Mouse (Mus musculus): Measurements from ENCODE around the gene Tomm20.

The Tomm20 gene

GRCm38 (mm10) chr8:126951900-126952636 lies 6.4 kb upstream of the Tomm20 start:
- DNase-seq = no peak

DNA sequence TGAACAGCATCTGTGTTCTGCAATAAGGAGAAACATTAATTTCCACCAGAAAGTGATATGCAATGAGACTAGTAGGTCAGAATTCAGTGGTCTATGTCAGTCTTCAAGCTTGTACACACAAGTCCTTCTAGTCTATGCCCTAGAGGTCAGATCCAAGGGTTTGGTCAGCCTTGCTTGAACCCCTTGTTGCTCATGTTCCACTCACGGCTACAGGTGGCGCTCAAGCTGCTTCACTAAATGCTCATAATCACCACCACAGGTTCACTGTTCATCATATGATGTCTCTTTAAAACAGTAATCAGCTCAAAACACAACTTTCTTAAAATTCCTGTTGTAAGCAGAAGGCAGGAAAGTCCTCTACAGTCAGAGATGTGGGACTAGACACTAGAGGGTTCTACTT lies 3.9 kb upstream of the Tomm20 start:
- DNase-seq = no peak

DNA sequence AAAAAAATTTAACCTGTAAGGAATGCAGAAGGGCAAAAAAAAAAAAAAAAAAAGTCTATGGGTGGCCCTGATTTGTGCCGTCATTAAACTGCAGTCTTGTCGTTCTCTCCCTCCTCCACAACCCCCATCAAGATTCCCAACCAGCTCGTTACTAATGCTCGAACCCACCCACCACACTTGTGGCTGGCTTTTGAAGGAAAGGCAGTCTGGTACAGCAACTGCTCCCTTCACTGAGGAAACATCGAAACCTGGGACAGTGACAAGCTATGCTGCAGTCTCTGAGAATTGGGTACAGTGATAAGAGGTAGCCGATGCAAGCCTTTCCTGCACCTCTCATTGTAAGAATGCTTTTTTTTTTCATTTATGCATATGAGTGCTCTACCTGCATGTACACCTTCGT lies 800 bp upstream of the Tomm20 start:
- DNase-seq = no peak

GRCm38 (mm10) chr8:126944781-126945691 lies 608 bp downstream of the Tomm20 start:
- DNase-seq = peak; percentile 38

DNA sequence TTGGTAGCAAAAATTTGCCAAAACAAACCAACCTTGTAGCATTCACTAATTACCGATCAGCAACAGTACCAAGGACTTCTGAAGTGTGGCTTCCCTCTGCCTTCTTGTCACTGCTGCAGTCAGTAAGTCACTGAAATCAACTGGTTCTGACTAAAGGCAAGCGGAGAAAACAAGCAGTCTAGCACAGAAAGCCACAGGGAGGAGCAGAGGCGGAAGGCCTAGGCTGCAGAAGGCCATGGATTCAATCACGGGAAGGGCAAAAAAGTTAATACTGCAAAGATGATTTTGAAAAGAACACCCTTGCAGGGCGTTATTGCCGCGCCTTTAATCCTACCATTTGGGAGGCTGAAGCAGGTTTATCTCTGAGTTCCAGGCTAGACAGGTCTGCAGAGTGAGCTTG lies 2.1 kb downstream of the Tomm20 start:
- DNase-seq = no peak

GRCm38 (mm10) chr8:126937337-126937736 lies 8.3 kb downstream of the Tomm20 start:
- no peak for DNase-seq

DNA sequence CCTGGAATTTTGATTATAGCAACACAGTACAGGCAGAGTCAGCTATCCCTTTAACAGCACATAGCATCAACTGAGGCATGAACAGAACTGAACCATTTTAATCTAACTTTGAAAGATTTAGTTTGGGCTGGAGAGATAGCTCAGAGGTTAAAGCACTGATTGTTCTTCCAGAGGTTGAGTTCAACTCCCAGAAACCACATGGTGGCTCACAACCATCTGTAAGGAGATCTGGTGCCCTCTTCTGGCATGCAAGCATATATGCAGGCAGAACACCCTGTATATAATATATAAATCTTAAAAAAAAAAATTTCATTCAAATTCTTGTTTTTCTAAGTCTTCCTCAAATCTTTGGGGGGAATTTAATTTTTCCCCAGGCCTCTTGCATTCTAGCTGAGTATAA lies 9.7 kb downstream of the Tomm20 start:
- DNase-seq = no peak

GRCm38 (mm10) chr8:126935387-126935786 lies 10.3 kb downstream of the Tomm20 start:
- DNase-seq = no peak

GRCm38 (mm10) chr8:126932656-126933055 lies 13.0 kb downstream of the Tomm20 start:
- DNase-seq = no peak

DNA sequence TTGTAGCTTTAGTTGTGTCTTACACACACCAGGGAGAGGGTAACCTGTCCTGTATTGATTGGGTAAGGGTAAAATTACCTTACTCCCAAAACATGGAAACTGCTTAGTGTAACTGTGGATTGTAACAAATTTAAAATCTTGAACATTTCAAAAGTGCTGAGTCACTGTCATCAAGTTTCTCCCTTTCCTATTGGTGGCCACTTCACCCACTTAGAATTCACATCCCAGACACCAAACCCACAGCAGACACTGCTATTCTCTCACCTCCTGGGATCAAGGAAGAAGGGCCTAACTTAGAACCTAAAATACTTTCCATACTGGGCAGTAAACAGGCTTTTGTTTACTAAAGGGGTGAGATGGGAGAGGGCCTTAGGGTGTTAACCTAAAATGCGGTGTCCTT lies 13.4 kb downstream of the Tomm20 start:
- DNase-seq = no peak

GRCm38 (mm10) chr8:126931720-126932119 lies 13.9 kb downstream of the Tomm20 start:
- no peak for DNase-seq

DNA sequence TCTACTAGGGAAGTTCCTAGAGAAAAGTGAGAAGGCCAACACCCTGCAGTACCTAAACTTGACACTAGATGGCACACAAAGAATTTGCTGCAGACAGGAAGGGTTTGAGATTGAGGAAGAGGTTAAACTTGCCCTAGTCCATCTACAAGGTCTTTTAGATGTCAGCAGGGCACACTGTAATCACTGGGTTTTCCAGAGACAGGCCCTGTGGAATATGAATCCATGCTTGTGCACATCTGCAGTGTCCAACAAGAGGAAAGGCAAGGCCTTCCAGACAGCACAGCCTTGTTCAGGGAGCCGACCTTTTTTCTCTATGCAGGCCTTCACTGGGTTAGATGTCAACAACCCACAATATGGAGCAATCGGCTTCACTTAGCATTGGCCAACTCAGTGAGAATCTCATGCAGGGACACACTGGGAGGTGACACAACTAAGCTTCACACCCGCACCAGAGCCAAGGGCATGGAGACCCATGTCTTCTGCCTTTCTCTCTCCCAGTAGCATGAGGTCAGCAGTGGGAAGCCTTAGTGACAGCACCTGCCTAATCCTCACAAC lies 16.0 kb downstream of the Tomm20 start:
- peak; percentile 53 for DNase-seq

DNA sequence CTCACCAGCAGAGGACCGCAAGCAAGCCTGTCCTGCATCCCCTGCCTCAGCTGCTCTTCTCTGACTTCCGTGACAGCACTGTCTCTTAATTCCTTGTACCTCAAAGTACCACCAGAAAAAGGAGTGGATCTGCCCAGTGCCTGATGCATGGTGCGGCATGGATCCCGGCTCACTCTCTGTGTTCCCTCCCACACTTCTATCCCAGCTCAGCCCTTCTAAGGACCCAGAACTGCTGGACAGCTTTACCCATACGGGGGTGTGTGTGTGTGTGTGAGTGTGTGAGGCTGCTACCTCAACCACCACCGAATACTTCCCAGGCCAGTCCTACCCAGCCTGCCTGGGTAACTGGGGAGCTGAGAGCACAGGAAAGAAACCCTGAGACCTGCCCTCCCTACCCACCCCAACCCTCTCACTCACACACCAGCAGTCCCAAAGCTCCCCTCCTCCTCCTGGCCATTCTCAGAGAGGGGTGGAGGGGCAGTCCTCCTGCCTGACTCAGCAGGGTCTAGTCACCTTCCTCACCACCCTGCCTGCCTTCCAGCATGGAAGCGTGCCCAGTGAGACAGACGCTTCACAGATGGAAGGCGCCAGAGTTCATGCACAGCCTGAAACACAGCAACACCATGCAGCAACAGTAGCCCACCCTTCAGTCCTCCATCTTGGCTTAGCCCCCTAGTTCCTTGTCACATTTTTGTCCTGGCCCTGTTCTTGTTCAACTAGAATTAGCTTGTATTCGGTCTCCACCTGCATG lies 16.7 kb downstream of the Tomm20 start:
- no peak for DNase-seq

GRCm38 (mm10) chr8:126928028-126928427 lies 17.6 kb downstream of the Tomm20 start:
- DNase-seq = no peak

DNA sequence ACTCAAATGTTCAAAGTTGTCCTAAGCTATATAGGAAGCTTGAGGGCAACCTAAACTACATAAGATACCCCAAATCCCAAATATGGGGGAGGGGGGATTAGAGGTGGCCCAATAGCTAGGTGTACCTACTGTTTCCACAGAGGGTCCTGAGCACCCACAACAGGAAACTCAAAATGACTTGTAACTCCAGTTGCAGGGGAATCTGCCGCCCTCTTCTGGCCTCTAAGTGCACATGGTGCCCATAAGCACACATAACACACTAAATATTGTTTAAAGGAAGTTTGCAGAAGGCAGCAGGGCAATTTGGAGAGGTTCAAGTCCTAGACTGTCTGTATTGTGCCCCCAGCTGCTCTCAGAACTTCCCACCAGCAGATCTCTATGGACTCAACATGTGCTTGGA lies 18.6 kb downstream of the Tomm20 start:
- DNase-seq = no peak

DNA sequence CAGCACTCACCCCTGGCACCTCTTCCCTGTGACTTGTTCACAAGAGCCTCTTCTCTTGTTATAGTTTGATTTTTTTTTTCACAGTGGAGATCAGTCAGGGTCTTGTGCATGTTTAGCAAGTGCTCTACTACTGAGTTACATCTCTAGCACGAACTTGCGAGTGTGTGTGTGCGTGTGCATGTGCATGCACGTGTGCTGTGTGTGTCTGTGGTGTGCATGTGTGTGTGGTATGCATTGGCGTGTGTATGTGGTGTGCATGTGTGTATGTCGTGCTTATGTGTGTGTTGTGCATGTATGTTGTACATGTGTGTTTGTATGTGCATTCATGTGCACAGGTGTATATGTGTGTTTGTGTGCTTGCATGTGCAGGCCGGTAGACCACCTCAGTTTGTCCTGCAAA lies 22.7 kb downstream of the Tomm20 start:
- DNase-seq = no peak

- no peak for DNase-seq
Measured at GRCm38 (mm10) chr8:126921432-126921831, 24.2 kb downstream of the Tomm20 start.

DNA sequence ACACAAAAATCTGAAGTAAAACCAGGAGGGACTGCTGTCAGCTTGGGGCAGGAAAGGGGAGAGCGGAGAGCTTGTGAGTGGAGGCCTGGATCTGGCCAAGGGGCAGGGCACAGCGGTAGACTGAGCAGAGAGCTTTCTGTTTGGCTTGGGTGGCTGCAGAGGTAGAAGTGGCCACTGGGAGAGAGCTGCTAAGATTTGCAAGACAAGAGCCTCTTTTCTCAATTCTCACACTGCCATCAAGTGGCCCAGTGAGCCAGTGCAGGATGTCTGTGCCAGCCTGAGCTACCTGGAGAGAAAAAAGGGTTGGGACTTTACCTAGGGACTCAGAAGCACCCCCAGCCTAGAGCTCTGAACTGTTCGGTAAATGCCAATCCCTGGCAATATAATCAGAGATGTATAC lies 24.8 kb downstream of the Tomm20 start:
- DNase-seq = peak; percentile 53

DNA sequence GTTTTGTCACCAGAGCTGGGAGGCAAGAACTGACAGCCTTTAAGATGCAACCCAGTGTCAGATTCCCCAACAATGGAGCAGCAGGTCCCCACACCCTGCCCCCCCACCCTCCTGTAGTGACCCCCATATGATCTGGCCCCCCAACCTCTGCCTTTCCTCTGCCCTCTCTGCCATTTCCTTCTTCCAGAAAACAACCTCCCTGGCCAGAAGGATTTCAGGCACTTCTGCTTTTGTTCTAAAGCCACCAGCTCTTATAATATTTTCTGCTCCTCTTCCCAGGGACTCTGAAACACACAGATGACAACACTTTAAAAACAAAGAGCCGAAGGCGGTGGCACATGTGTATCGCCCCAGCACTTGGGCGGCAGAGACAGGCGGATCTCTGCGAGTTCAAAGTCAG lies 25.3 kb downstream of the Tomm20 start:
- DNase-seq = no peak

DNA sequence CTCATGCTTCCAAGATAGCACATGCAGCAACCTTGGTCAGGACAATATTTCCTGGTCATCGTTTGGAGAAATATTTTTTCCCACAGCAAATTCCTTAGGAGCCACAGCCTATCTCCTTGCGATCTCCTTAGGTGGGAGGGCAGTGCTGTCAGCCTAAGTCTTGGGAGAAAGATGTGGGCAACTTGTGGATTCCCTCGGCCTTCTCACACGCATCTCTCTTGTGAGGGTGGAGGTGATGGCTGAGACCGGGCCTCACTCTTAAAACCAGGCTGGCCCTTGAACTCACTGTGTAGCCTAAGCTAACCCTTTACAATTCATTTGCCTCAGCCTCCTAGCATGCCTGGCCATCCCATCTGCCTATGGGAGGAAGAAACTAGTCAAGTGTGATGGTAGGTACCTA lies 25.9 kb downstream of the Tomm20 start:
- DNase-seq = no peak

DNA sequence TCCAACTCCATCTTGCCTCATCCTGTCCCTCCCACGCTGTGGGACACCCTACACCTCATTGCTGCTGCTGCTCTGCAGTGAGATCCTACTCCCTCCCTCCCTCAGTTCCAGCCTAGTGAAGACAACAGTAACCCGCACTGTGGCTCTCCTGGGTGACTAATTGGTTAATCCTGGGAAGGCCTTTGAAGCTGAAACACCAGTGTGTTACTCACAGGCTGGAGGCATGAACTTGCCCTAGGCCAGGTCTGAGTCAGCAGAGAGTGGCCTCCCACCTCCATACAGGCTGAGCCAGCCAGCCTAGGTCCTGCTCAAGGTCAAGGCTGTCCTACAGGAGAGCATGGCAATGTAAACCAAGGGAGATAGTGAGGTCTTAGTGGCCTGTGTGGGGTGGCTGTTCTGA lies 26.4 kb downstream of the Tomm20 start:
- no peak for DNase-seq

- no peak for DNase-seq
Measured at GRCm38 (mm10) chr8:126918356-126918755, 27.3 kb downstream of the Tomm20 start.
